Mouse (Mus musculus): ENCODE data around the gene 1700001C02Rik. TPM values are rescaled to one million over a fixed set of nuclear protein-coding genes. Genes with fewer than 3 reads are reported as not detected.

Gene 1700001C02Rik
- not detected for polyA plus RNA-seq (2015; fragmentation: Illumina TruSeq; extraction: RNeasy Lipid Tissue Mini Kit (QIAGEN cat#74804); ENCODE audit: insufficient read depth, low replicate concordance)

GRCm38 (mm10) chr5:30465861-30466260 is at the start of gene 1700001C02Rik:
1700001C02Rik (plus strand) TSS chr5:30466047.

DNA sequence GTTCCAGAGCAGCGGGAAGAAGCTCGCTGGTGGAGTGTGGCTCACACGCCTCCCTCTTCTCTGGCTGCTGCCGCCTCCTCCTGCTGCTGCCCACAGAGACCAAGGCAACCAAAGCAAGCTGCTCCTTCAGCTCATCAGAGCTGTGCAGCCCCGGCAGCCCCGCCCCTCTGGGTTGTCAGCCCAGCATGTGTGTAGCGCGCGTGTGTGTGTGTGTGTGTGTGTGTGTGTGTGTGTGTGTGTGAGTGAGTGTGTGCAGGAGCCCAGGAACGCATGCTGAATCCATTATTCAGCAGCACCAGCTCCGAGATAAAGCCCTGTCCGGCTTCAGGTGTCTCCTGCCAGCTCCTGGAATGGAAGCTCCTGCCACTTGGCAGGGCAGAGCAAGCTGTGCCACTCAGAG is 4.0 kb upstream of the 1700001C02Rik start, which contains the start of gene Otof:
Otof (minus strand) TSS at position 112 of the 400 bp plus-strand sequence.

Other genes with a start within 250 kb of the 1700001C02Rik start
- gene Selenoi, start 233.5 kb upstream of the 1700001C02Rik start, polyA plus RNA-seq (2015; fragmentation: Illumina TruSeq; extraction: RNeasy Lipid Tissue Mini Kit (QIAGEN cat#74804); ENCODE audit: insufficient read depth, low replicate concordance), result 19.7 TPM
- gene Drc1, start 184.7 kb upstream of the 1700001C02Rik start, polyA plus RNA-seq (2015; fragmentation: Illumina TruSeq; extraction: RNeasy Lipid Tissue Mini Kit (QIAGEN cat#74804); ENCODE audit: insufficient read depth, low replicate concordance), result 4.0 TPM
- not detected for gene Otof, start 4.1 kb upstream of the 1700001C02Rik start, polyA plus RNA-seq (2015; fragmentation: Illumina TruSeq; extraction: RNeasy Lipid Tissue Mini Kit (QIAGEN cat#74804); ENCODE audit: insufficient read depth, low replicate concordance)
- not detected for gene Cib4, start 79.8 kb downstream of the 1700001C02Rik start, polyA plus RNA-seq (2015; fragmentation: Illumina TruSeq; extraction: RNeasy Lipid Tissue Mini Kit (QIAGEN cat#74804); ENCODE audit: insufficient read depth, low replicate concordance)
- 1.4 TPM for gene Kcnk3, start 122.1 kb downstream of the 1700001C02Rik start, polyA plus RNA-seq (2015; fragmentation: Illumina TruSeq; extraction: RNeasy Lipid Tissue Mini Kit (QIAGEN cat#74804); ENCODE audit: insufficient read depth, low replicate concordance)
- gene Slc35f6, start 181.9 kb downstream of the 1700001C02Rik start, polyA plus RNA-seq (2015; fragmentation: Illumina TruSeq; extraction: RNeasy Lipid Tissue Mini Kit (QIAGEN cat#74804); ENCODE audit: insufficient read depth, low replicate concordance), result 18.1 TPM
- 67.7 TPM for gene Cenpa, start 200.7 kb downstream of the 1700001C02Rik start, polyA plus RNA-seq (2015; fragmentation: Illumina TruSeq; extraction: RNeasy Lipid Tissue Mini Kit (QIAGEN cat#74804); ENCODE audit: insufficient read depth, low replicate concordance)
- gene Dpysl5, start 245.5 kb downstream of the 1700001C02Rik start, polyA plus RNA-seq (2015; fragmentation: Illumina TruSeq; extraction: RNeasy Lipid Tissue Mini Kit (QIAGEN cat#74804); ENCODE audit: insufficient read depth, low replicate concordance), result 0.04 TPM